Mouse (Mus musculus) stomach, embryonic 16.5 days (tissue): ENCODE results near the gene Agmat. TPM values are rescaled to one million over a fixed set of nuclear protein-coding genes. Genes with fewer than 3 reads are reported as not detected.

ENCODE experiments used
- ATAC-seq: fragments of 200-750 bp; cut with Nextera tagmentation; 2 replicates; pipeline ENCODE4 v1.8.0; 2017; ENCODE audit warnings: moderate number of reproducible peaks, moderate TSS enrichment; ENCODE audit not compliant: insufficient read depth, low FRiP score
- H3K27ac ChIP-seq: fragments of 300-500 bp; sonication (generic); 2 replicates; pipeline ENCODE4 v1.5.1; 2014; ENCODE audit warnings: low read length
- H3K27me3 ChIP-seq: fragments of 300-500 bp; sonication (generic); 2 replicates; pipeline ENCODE4 v1.6.1; 2014; ENCODE audit warnings: low read length, control low read depth, mixed read lengths; ENCODE audit not compliant: control insufficient read depth, insufficient read depth
- H3K36me3 ChIP-seq: fragments of 300-500 bp; sonication (generic); 2 replicates; pipeline ENCODE4 v1.6.1; 2014; ENCODE audit warnings: low read length; ENCODE audit not compliant: control insufficient read depth, insufficient read depth
- H3K4me1 ChIP-seq: fragments of 300-500 bp; sonication (generic); 2 replicates; pipeline ENCODE4 v1.6.1; 2014; ENCODE audit warnings: low read length, control low read depth, mixed read lengths; ENCODE audit not compliant: control insufficient read depth, insufficient read depth
- H3K4me2 ChIP-seq: fragments of 300-500 bp; sonication (generic); 2 replicates; pipeline ENCODE4 v1.6.1; 2014; ENCODE audit warnings: low read depth, low read length, mixed read lengths
- H3K4me3 ChIP-seq: fragments of 300-500 bp; sonication (generic); replicated peaks from 2 replicates; pipeline ENCODE4 v1.5.1; 2014; ENCODE audit warnings: mild to moderate bottlenecking, low read length
- H3K9ac ChIP-seq: fragments of 300-500 bp; sonication (generic); 2 replicates; pipeline ENCODE4 v1.6.1; 2014; ENCODE audit warnings: low read length
- H3K9me3 ChIP-seq: fragments of 300-500 bp; sonication (generic); replicated peaks from 2 replicates; pipeline ENCODE4 v1.6.1; 2016; ENCODE audit warnings: low read length, control low read depth; ENCODE audit not compliant: control insufficient read depth
- WGBS: fragments of 180-500 bp; shearing (Covaris S2); extraction: QIAGEN DNeasy Blood & Tissue Kit; methylation state at CpG from one replicate; pipeline ENCODE4 v1.1.7; 2014; 5-methylcytosine and 5-hydroxymethylcytosine counted together
- polyA plus RNA-seq: library from polyadenylated mRNA; unstranded; fragments of >200 nt; fragmentation: Nextera tagmentation; extraction: Ambion mirVana; gene quantifications from 2 replicates; pipeline ENCODE4 v1.2.1, GENCODE M21; 2015

Agmat gene
- polyA plus RNA-seq, 1 experiment from 2014 or later = 8.0 TPM

DNA sequence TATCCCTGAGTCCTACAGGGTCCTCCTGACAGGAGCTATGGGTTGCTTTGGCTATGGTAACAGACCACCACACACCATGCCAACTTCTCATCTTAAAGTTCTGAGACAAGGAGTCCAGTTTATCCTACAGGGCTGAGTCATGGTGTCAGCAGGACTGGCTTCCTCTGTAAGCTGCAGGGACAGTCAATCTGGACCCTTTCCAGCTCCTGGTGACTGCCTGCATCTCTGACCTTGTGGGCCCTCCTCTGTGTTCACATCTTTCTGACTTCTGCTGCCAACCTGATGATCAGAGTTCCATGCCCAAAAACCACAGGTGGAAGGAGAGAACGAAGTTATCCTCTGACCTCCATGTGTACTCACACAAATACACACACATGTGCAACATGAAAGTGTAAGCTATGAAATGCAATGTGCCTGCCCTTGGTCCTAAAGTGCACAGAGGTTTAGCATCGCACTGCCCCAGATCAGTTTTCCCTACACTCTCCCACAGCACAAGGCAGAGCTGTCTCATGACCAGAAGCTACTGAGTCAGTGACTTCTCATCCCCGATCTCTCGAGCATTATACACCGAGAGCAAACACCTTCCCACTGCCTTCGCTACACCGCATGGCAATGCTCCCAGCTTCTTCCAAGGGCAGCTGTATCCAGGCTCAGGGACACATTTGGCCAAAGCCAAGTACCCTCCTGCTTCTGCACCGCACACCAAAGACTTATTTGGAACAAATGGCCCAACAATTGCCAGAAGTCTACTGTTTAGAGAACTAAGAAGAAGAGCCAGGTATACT, 34.9 kb downstream of the Agmat start:
- H3K27me3 ChIP-seq = no peaks in the 10 kb centered on the region
- H3K36me3 ChIP-seq = peaks cover 20% of the 10 kb centered on the region
- no peak overlapping the region for H3K4me3 ChIP-seq
- H3K4me2 ChIP-seq = no peak overlapping the region
- H3K27ac ChIP-seq = no peak overlapping the region
- WGBS = 94% methylated on average over 8 of the region's 8 CpGs
- H3K9ac ChIP-seq = no peak overlapping the region
- H3K4me1 ChIP-seq = no peaks in the 10 kb centered on the region
- no peaks in the 10 kb centered on the region for H3K9me3 ChIP-seq
- no peak for ATAC-seq

DNA sequence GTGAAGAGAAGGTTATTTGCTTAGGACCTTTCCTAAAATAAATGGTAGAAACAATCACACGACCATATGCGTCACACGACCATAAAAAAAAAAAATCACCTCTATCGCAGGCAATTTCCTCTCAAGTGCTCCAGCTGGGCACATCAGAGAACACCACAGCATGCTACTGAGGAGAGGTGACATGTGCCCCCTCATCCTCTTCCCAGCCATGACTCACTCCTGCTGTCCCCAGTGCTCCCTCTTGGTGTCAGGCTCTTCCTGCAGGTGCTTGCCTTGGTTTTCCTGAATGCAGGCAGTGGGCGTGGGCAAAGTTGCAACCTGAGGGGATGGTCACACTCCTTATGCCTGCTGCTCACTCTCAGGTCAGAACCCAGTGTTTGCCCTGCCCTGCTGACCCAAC, 38.4 kb downstream of the Agmat start:
- Histone ChIP-seq H3K9me3 (no peaks in the 10 kb centered on the region), H3K27ac (no peak overlapping the region), H3K4me3 (no peak overlapping the region), H3K4me2 (no peak overlapping the region), H3K27me3 (no peaks in the 10 kb centered on the region), H3K9ac (0 out of 2 replicates have a peak overlapping the region, but pooled peaks have one; percentile 1), H3K4me1 (peaks cover 4% of the 10 kb centered on the region), H3K36me3 (peaks cover 15% of the 10 kb centered on the region; the same call in 1 of the 2 replicates)
- WGBS = 76% methylated on average over 5 of the region's 5 CpGs
- no peak for ATAC-seq

DNA sequence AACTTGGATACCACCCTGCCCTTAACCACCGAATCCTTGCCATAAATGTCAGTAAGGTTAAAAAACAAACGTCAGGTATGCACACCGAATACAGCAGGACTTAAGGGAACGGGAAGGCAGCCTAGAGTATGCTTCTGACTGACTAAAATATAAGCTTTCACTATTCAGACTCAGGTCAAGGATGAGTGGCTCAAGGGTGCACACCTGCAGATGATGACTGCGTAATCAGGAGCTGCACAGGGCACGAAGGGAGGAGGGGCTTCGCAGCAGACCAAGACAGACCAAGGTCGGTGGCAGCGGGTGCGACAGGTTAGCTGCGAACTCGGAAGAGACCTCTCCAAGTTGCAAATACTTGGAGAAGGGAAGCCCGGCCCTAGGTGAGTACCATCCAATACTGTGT, 39.7 kb downstream of the Agmat start:
- peaks cover 10% of the 10 kb centered on the region; the same call in 1 of the 2 replicates for H3K36me3 ChIP-seq

DNA sequence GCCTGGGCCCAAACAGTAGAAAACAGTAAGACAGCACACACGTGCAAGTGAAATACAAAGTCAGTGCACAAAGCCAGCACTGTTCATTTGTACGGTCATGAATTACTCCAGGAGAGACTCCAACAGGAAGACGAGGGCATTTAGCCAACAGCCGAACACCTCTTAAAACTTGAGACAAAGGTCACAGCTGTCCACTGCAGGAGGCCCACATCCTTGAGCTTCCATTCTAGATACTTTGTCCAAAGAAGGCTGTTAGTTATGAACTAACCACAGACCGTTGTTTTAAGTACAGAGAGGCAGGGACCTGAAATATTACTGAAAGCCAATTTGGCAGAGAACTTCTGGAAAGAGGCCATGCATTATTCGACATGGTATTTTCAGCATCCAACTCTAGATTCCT, 40.6 kb downstream of the Agmat start:
- no peak overlapping the region for H3K4me3 ChIP-seq
- peaks cover 10% of the 10 kb centered on the region for H3K4me1 ChIP-seq
- 63% methylated on average over 6 of the region's 6 CpGs for WGBS
- ATAC-seq = no peak
- no peaks in the 10 kb centered on the region for H3K9me3 ChIP-seq
- H3K36me3 ChIP-seq = peaks cover 7% of the 10 kb centered on the region; the same call in 1 of the 2 replicates
- H3K27me3 ChIP-seq = no peaks in the 10 kb centered on the region
- H3K4me2 ChIP-seq = no peak overlapping the region
- no peak overlapping the region for H3K9ac ChIP-seq
- H3K27ac ChIP-seq = no peak overlapping the region

More for the DNA sequence above, 39.7 kb downstream of the Agmat start:
- ATAC-seq = no peak
- Histone ChIP-seq H3K9ac (no peak overlapping the region), H3K27me3 (no peaks in the 10 kb centered on the region), H3K4me3 (no peak overlapping the region), H3K4me1 (peaks cover 10% of the 10 kb centered on the region), H3K4me2 (no peak overlapping the region), H3K27ac (no peak overlapping the region), H3K9me3 (no peaks in the 10 kb centered on the region)
- 87% methylated on average over 13 of the region's 13 CpGs for WGBS

DNA sequence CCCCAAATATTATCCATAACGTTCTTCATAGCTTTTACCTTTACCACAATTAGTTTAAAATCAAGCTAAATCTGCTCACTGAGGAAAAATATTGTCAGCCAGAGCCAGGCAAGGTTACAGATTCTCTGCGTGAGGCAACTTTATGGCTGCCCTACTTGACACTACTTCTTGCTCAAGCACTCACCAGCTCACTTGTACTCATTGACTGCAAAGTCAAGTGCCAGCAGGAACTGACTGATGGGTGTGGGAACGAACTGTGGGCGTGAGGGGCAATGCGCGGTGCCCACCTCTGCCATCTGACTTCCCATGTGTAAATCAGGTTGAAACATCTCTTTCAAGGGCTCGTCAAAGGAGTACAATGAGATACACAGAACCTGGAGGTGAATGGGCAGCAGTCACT, 41.0 kb downstream of the Agmat start:
- Histone ChIP-seq H3K9me3 (no peaks in the 10 kb centered on the region), H3K9ac (no peak overlapping the region), H3K4me3 (no peak overlapping the region), H3K36me3 (peaks cover 7% of the 10 kb centered on the region; the same call in 1 of the 2 replicates), H3K27ac (no peak overlapping the region), H3K4me1 (peaks cover 10% of the 10 kb centered on the region), H3K27me3 (no peaks in the 10 kb centered on the region), H3K4me2 (no peak overlapping the region)
- ATAC-seq = no peak
- 91% methylated on average over 7 of the region's 7 CpGs for WGBS

DNA sequence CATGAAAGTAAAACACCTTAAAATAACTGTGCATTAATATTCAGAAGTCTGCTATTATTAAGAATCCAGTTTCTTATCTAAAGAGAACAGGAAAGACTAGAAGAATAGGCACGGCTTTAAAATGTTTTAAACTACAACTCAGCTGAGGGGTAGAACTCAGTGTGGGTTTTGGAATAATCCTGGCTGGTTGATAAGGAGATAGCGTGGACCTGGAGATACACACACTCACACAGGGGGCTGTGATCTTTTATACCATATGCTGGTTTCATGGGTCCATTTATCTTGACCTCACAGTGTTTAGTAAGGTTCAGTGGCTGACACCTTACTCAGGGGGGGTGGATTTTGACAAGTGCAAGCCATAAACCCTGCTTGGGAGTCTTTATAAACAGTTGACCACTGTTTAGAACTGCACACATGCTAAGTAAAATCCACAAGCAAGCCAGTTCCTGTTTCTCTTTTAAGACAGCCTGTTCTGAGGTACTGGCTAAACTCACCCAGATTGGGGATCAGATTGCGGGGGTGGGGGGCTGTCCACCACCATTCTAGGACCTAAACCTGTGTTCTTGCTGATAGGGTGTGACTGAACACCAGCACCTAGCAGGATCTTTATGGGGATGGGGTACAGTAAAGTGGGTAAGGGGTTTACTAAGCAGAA, 43.2 kb downstream of the Agmat start:
- Histone ChIP-seq H3K4me2 (peak overlapping the region; percentile 90), H3K9ac (peak overlapping the region; percentile 94), H3K9me3 (no peaks in the 10 kb centered on the region), H3K4me1 (peaks cover 18% of the 10 kb centered on the region), H3K4me3 (peak overlapping the region; percentile 83), H3K27ac (peak overlapping the region; percentile 85), H3K36me3 (peaks cover 3% of the 10 kb centered on the region; the same call in 1 of the 2 replicates), H3K27me3 (no peaks in the 10 kb centered on the region)
- 32% methylated on average over 3 of the region's 3 CpGs for WGBS
- no peak for ATAC-seq

DNA sequence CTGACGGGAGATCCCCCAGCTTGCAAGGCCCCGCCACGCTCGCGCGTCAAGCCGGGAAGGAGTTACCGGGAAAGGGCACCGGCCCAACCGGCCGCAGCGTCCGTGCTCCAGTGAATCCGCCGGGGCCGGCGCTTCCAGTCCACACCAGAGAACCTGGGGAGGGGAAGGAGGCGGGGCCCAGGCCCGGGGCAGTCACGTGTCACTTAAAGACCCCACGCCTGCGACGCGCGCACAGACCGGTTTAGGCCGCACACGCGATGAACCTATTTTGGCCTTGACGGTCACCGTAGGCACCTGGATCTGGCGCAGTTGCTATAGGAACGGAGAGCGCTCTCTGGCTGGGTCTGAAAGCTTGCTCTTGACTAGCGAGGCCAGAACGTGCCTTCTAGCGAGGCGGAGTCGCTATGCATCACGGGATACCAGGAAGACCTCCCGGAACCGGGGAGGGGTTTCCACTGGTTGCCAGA, 44.1 kb downstream of the Agmat start, which contains the start of gene Dnajc16:
TSS of gene Dnajc16 (minus strand) at position 408 of the 467 bp plus-strand sequence.
- ATAC-seq = peak; percentile 85
- Histone ChIP-seq H3K4me1 (peaks cover 26% of the 10 kb centered on the region), H3K4me2 (peak within 1 kb of the TSS; percentile 90), H3K4me3 (peak within 1 kb of the TSS; percentile 83), H3K27me3 (no peaks in the 10 kb centered on the region), H3K9ac (peak within 1 kb of the TSS; percentile 94), H3K27ac (peak within 1 kb of the TSS; percentile 85), H3K9me3 (no peaks in the 10 kb centered on the region), H3K36me3 (no peaks in the 10 kb centered on the region)
- under 1% methylated on average over 42 of the region's 42 CpGs for WGBS

DNA sequence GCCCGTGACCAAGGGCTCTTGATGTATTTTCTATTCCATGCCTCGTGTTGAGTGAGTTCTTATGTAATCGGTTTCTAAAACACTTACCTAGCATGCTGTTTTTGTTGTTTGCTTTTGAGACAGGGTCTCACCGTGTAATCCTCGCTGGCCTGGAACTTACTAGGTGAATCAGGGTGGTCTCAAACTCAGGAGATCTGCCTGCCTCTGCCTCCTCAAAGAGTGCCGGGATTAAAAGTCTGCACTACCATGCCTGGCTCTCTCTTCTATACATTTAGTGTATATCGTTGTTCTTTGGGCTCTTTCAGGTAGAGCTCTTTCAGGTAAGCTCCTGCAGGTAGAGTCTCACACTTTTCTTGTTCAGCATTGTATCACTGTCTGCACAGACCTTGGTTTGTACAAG, 45.0 kb downstream of the Agmat start:
- Histone ChIP-seq H3K9me3 (no peaks in the 10 kb centered on the region), H3K4me3 (no peak overlapping the region), H3K36me3 (no peaks in the 10 kb centered on the region), H3K4me2 (no peak overlapping the region; the same call in 1 of the 2 replicates), H3K9ac (no peak overlapping the region), H3K4me1 (peaks cover 28% of the 10 kb centered on the region), H3K27me3 (no peaks in the 10 kb centered on the region), H3K27ac (no peak overlapping the region)
- ATAC-seq = no peak
- 89% methylated on average over 7 of the region's 7 CpGs for WGBS

DNA sequence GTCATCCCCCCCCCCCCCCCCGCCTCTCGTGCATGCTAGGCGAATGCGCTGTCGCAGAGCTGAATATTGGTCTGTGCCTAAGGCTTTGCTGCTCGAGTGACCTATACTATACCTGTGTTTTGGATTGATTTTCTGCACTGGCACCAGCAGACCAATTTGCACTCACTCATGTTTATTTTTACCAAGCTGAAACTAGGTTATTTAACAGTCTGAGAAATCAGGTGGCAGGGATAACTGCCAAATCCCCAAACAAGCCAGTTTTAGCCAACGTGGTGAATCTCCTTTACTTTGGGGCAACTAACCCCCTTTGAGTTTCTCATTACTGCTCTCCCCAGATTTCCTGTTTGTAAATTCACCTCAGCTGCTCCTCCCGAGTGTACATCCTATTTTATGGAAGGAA, 45.5 kb downstream of the Agmat start:
- Histone ChIP-seq H3K4me3 (no peak overlapping the region), H3K36me3 (no peaks in the 10 kb centered on the region), H3K4me2 (no peak overlapping the region), H3K9me3 (no peaks in the 10 kb centered on the region), H3K4me1 (peaks cover 28% of the 10 kb centered on the region), H3K27ac (no peak overlapping the region), H3K27me3 (no peaks in the 10 kb centered on the region), H3K9ac (no peak overlapping the region)
- WGBS = 85% methylated on average over 8 of the region's 8 CpGs
- no peak for ATAC-seq
